Mouse (Mus musculus) embryonic facial prominence, embryonic 15.5 days (tissue): ENCODE measurements around the gene Chrdl2. TPM values are rescaled to one million over a fixed set of nuclear protein-coding genes. Genes with fewer than 3 reads are reported as not detected.
"Not testable (repeated sequence)": the region's sequence is repeated elsewhere in the genome, so short reads cannot be mapped to it uniquely, and the experiment has no call there.

Source experiments
- ATAC-seq: fragments of 200-750 bp; cut with Nextera tagmentation; 2 replicates; pipeline ENCODE4 v1.8.0; 2017; ENCODE audit warnings: low read depth, moderate TSS enrichment; ENCODE audit not compliant: insufficient number of reproducible peaks, low FRiP score, low TSS enrichment
- H3K27ac ChIP-seq: fragments of 300-500 bp; sonication (generic); replicated peaks from 2 replicates; pipeline ENCODE4 v1.5.1; 2015; ENCODE audit warnings: mild to moderate bottlenecking, inconsistent platforms
- H3K27me3 ChIP-seq: fragments of 300-500 bp; sonication (generic); 2 replicates; pipeline ENCODE4 v1.6.1; 2015; ENCODE audit warnings: inconsistent platforms
- H3K36me3 ChIP-seq: fragments of 300-500 bp; sonication (generic); 2 replicates; pipeline ENCODE4 v1.6.1; 2015; ENCODE audit warnings: mild to moderate bottlenecking, inconsistent platforms
- H3K4me1 ChIP-seq: fragments of 300-500 bp; sonication (generic); 2 replicates; pipeline ENCODE4 v1.6.1; 2015; ENCODE audit warnings: inconsistent platforms
- H3K4me2 ChIP-seq: fragments of 300-500 bp; sonication (generic); replicated peaks from 2 replicates; pipeline ENCODE4 v1.6.1; 2015; ENCODE audit warnings: mild to moderate bottlenecking, inconsistent platforms
- H3K4me3 ChIP-seq: fragments of 300-500 bp; sonication (generic); replicated peaks from 2 replicates; pipeline ENCODE4 v1.5.1; 2015; ENCODE audit warnings: mild to moderate bottlenecking, inconsistent platforms
- H3K9ac ChIP-seq: fragments of 300-500 bp; sonication (generic); 2 replicates; pipeline ENCODE4 v1.6.1; 2015; ENCODE audit warnings: inconsistent platforms
- H3K9me3 ChIP-seq: fragments of 300-500 bp; sonication (generic); replicated peaks from 2 replicates; pipeline ENCODE4 v1.6.1; 2016; ENCODE audit warnings: inconsistent platforms
- WGBS: fragments of 180-500 bp; shearing (Covaris S2); methylation state at CpG from one replicate; pipeline ENCODE4 v1.1.7; 2015; 5-methylcytosine and 5-hydroxymethylcytosine counted together
- polyA plus RNA-seq: library from polyadenylated mRNA; unstranded; fragments of >200 nt; fragmentation: Nextera tagmentation; extraction: Ambion mirVana; gene quantifications from 2 replicates; pipeline ENCODE4 v1.2.1, GENCODE M21; 2015

Chrdl2 gene
- polyA plus RNA-seq, 1 experiment from 2014 or later, result 1.8 TPM

- H3K4me1 ChIP-seq, result peaks cover 15% of the 10 kb centered on the region
- WGBS, result 86% methylated on average over 3 of the region's 3 CpGs
Measured at GRCm38 (mm10) chr7:99972912-99973311, 33.1 kb upstream of the Chrdl2 start.

GRCm38 (mm10) chr7:99974208-99974970 lies 31.6 kb upstream of the Chrdl2 start:
- H3K4me2 ChIP-seq, result no peak overlapping the region
- 69% methylated on average over 10 of the region's 10 CpGs for WGBS
- H3K9ac ChIP-seq, result no peak overlapping the region
- no peaks in the 10 kb centered on the region for H3K9me3 ChIP-seq
- no peaks in the 10 kb centered on the region for H3K36me3 ChIP-seq
- H3K27ac ChIP-seq, result no peak overlapping the region
- no peak for ATAC-seq
- no peaks in the 10 kb centered on the region for H3K27me3 ChIP-seq
- H3K4me3 ChIP-seq, result no peak overlapping the region
- peaks cover 21% of the 10 kb centered on the region for H3K4me1 ChIP-seq

More at GRCm38 (mm10) chr7:99972912-99973311, 33.1 kb upstream of the Chrdl2 start:
- not testable (repeated sequence) for ATAC-seq, H3K9ac ChIP-seq, H3K27me3 ChIP-seq, H3K4me2 ChIP-seq, H3K4me3 ChIP-seq, H3K9me3 ChIP-seq, H3K36me3 ChIP-seq, H3K27ac ChIP-seq

- no peaks in the 10 kb centered on the region for H3K36me3 ChIP-seq
- no peak for ATAC-seq
- no peak overlapping the region for H3K27ac ChIP-seq
- H3K27me3 ChIP-seq, result no peaks in the 10 kb centered on the region
- WGBS, result 79% methylated on average over 5 of the region's 5 CpGs
- peaks cover 26% of the 10 kb centered on the region for H3K4me1 ChIP-seq
- H3K9me3 ChIP-seq, result no peaks in the 10 kb centered on the region
- no peak overlapping the region for H3K4me3 ChIP-seq
- no peak overlapping the region for H3K9ac ChIP-seq
- H3K4me2 ChIP-seq, result no peak overlapping the region
Measured at GRCm38 (mm10) chr7:99975819-99976575, 30.0 kb upstream of the Chrdl2 start.

GRCm38 (mm10) chr7:99978041-99978440 lies 27.9 kb upstream of the Chrdl2 start:
- H3K27ac ChIP-seq, result no peak overlapping the region
- H3K9ac ChIP-seq, result no peak overlapping the region
- 75% methylated on average over 2 of the region's 2 CpGs for WGBS
- no peak overlapping the region for H3K4me3 ChIP-seq
- no peaks in the 10 kb centered on the region for H3K36me3 ChIP-seq
- no peaks in the 10 kb centered on the region for H3K27me3 ChIP-seq
- peaks cover 29% of the 10 kb centered on the region for H3K4me1 ChIP-seq
- H3K9me3 ChIP-seq, result no peaks in the 10 kb centered on the region
- no peak for ATAC-seq
- H3K4me2 ChIP-seq, result no peak overlapping the region

- H3K27me3 ChIP-seq, result no peaks in the 10 kb centered on the region
- H3K4me1 ChIP-seq, result peaks cover 22% of the 10 kb centered on the region
- H3K4me3 ChIP-seq, result peak overlapping the region; percentile 96
- H3K4me2 ChIP-seq, result peak overlapping the region; percentile 72
- no peak for ATAC-seq
- no peaks in the 10 kb centered on the region for H3K9me3 ChIP-seq
- WGBS, result 1% methylated on average over 6 of the region's 6 CpGs
- no peaks in the 10 kb centered on the region for H3K36me3 ChIP-seq
- peak overlapping the region; percentile 94; the same call in 1 of the 2 replicates for H3K27ac ChIP-seq
- peak overlapping the region; percentile 95 for H3K9ac ChIP-seq
Measured at GRCm38 (mm10) chr7:99979081-99979480, 26.9 kb upstream of the Chrdl2 start.

GRCm38 (mm10) chr7:99979546-99980131 lies 26.3 kb upstream of the Chrdl2 start:
- H3K27ac ChIP-seq, result peak overlapping the region; percentile 94
- H3K27me3 ChIP-seq, result no peaks in the 10 kb centered on the region
- H3K4me1 ChIP-seq, result peaks cover 16% of the 10 kb centered on the region
- no peaks in the 10 kb centered on the region for H3K9me3 ChIP-seq
- under 1% methylated on average over 50 of the region's 51 CpGs for WGBS
- peak overlapping the region; percentile 95 for H3K9ac ChIP-seq
- H3K36me3 ChIP-seq, result no peaks in the 10 kb centered on the region
- peak overlapping the region; percentile 72 for H3K4me2 ChIP-seq
- ATAC-seq, result peak; percentile 79; the same call in 1 of the 2 replicates
- peak overlapping the region; percentile 96 for H3K4me3 ChIP-seq

GRCm38 (mm10) chr7:99980132-99980591 lies 25.8 kb upstream of the Chrdl2 start, which contains the start of gene Rnf169:
Gene Rnf169, minus strand, starts transcription at chr7:99980448.
- Histone ChIP-seq H3K9ac (peak within 1 kb of the TSS; percentile 95), H3K4me2 (peak within 1 kb of the TSS; percentile 72), H3K4me3 (peak within 1 kb of the TSS; percentile 96), H3K36me3 (no peaks in the 10 kb centered on the region), H3K27me3 (no peaks in the 10 kb centered on the region), H3K27ac (peak within 1 kb of the TSS; percentile 94), H3K9me3 (no peaks in the 10 kb centered on the region), H3K4me1 (peaks cover 14% of the 10 kb centered on the region)
- under 1% methylated on average over 55 of the region's 55 CpGs for WGBS
- peak; percentile 94 for ATAC-seq

GRCm38 (mm10) chr7:99981311-99981710 lies 24.7 kb upstream of the Chrdl2 start:
- no peak overlapping the region for H3K4me3 ChIP-seq
- ATAC-seq, result no peak
- no peak overlapping the region for H3K4me2 ChIP-seq
- H3K4me1 ChIP-seq, result peaks cover 14% of the 10 kb centered on the region
- H3K36me3 ChIP-seq, result no peaks in the 10 kb centered on the region
- H3K9me3 ChIP-seq, result no peaks in the 10 kb centered on the region
- 0 out of 2 replicates have a peak overlapping the region, but pooled peaks have one; percentile 39 for H3K27ac ChIP-seq
- 13% methylated on average over 2 of the region's 2 CpGs for WGBS
- H3K9ac ChIP-seq, result no peak overlapping the region
- no peaks in the 10 kb centered on the region for H3K27me3 ChIP-seq

GRCm38 (mm10) chr7:99982256-99983242 lies 23.4 kb upstream of the Chrdl2 start:
- ATAC-seq, result no peak
- peaks cover 14% of the 10 kb centered on the region for H3K4me1 ChIP-seq
- H3K4me3 ChIP-seq, result no peak overlapping the region
- no peak overlapping the region for H3K4me2 ChIP-seq
- no peaks in the 10 kb centered on the region for H3K27me3 ChIP-seq
- WGBS, result 83% methylated on average over 13 of the region's 13 CpGs
- no peak overlapping the region for H3K9ac ChIP-seq
- no peaks in the 10 kb centered on the region for H3K36me3 ChIP-seq
- H3K27ac ChIP-seq, result no peak overlapping the region
- H3K9me3 ChIP-seq, result no peaks in the 10 kb centered on the region

- Histone ChIP-seq H3K4me1 (no peaks in the 10 kb centered on the region), H3K9me3 (no peaks in the 10 kb centered on the region), H3K4me3 (no peak overlapping the region), H3K27me3 (no peaks in the 10 kb centered on the region), H3K9ac (no peak overlapping the region), H3K27ac (no peak overlapping the region), H3K36me3 (no peaks in the 10 kb centered on the region), H3K4me2 (no peak overlapping the region)
- 4% methylated on average over 4 of the region's 4 CpGs for WGBS
- no peak for ATAC-seq
Measured at GRCm38 (mm10) chr7:99988725-99989124, 17.2 kb upstream of the Chrdl2 start.
